Mouse (Mus musculus) embryonic facial prominence, embryonic 14.5 days (tissue): ENCODE data around the gene Gm10037. TPM values are rescaled to one million over a fixed set of nuclear protein-coding genes. Genes with fewer than 3 reads are reported as not detected.
"Not testable (repeated sequence)": the region's sequence is repeated elsewhere in the genome, so short reads cannot be mapped to it uniquely, and the experiment has no call there.

Experiments
- ATAC-seq: fragments of 200-750 bp; cut with Nextera tagmentation; 2 replicates; pipeline ENCODE4 v1.8.0; 2017; ENCODE audit warnings: low read depth, moderate number of reproducible peaks, moderate TSS enrichment
- DNase-seq: peaks from one replicate; pipeline ENCODE4 v3.0.0-alpha.2; 2015; ENCODE audit warnings: low spot score
- H3K27ac ChIP-seq: fragments of 300-500 bp; sonication (generic); replicated peaks from 2 replicates; pipeline ENCODE4 v1.5.1; 2014; ENCODE audit warnings: low read depth, mild to moderate bottlenecking, low read length, moderate library complexity
- H3K27me3 ChIP-seq: fragments of 300-500 bp; sonication (generic); replicated peaks from 2 replicates; pipeline ENCODE4 v1.6.1; 2014; ENCODE audit warnings: low read length; ENCODE audit not compliant: control insufficient read depth, insufficient read depth
- H3K36me3 ChIP-seq: fragments of 300-500 bp; sonication (generic); 2 replicates; pipeline ENCODE4 v1.6.1; 2014; ENCODE audit warnings: low read length, mixed read lengths; ENCODE audit not compliant: control insufficient read depth, insufficient read depth
- H3K4me1 ChIP-seq: fragments of 300-500 bp; sonication (generic); 2 replicates; pipeline ENCODE4 v1.6.1; 2014; ENCODE audit warnings: antibody characterized with exemption, low read length; ENCODE audit not compliant: control insufficient read depth, insufficient read depth
- H3K4me2 ChIP-seq: fragments of 300-500 bp; sonication (generic); 2 replicates; pipeline ENCODE4 v1.6.1; 2014; ENCODE audit warnings: low read depth, mild to moderate bottlenecking, low read length, moderate library complexity, mixed read lengths
- H3K4me3 ChIP-seq: fragments of 300-500 bp; sonication (generic); 2 replicates; pipeline ENCODE4 v1.5.1; 2014; ENCODE audit warnings: low read depth, mild to moderate bottlenecking, low read length
- H3K9ac ChIP-seq: fragments of 300-500 bp; sonication (generic); 2 replicates; pipeline ENCODE4 v1.6.1; 2014; ENCODE audit warnings: low read depth, mild to moderate bottlenecking, low read length, moderate library complexity, mixed read lengths
- H3K9me3 ChIP-seq: fragments of 300-500 bp; sonication (generic); 2 replicates; pipeline ENCODE4 v1.6.1; 2016; ENCODE audit warnings: low read length; ENCODE audit not compliant: control insufficient read depth
- WGBS: fragments of 180-500 bp; shearing (Covaris S2); extraction: QIAGEN DNeasy Blood & Tissue Kit; methylation state at CpG from one replicate; pipeline ENCODE4 v1.1.7; 2014; 5-methylcytosine and 5-hydroxymethylcytosine counted together
- polyA plus RNA-seq: library from polyadenylated mRNA; unstranded; fragments of >200 nt; fragmentation: Nextera tagmentation; extraction: Ambion mirVana; gene quantifications from 2 replicates; pipeline ENCODE4 v1.2.1, GENCODE M21; 2014

Gene Gm10037
- polyA plus RNA-seq = 2.3 and 3.2 TPM in 2 replicates

DNA sequence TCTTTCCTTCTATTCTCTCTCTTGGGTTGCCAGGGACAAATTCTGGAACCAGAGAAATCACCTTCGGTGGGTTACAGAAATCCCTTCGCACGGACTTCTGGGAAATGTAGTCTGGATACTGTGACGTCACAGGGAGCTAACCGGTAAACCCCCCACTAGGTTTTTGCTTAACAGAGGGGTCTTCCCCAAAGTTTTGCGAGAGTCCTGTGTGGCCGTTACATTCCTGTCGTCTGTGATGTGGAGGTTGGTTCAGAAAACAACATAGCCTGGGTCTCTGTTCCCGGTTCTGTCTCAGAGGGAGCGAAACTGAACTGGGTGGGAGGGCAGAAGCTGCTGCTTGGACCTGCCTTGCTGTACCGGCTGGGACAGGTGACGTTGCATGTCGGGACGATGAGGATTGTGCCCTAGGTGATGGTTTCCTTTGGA, at the start of gene Gm10037:
Gm10037 (plus strand) TSS at position 196 of the 426 bp plus-strand sequence.
- Histone ChIP-seq H3K9me3 (peaks cover 13% of the 10 kb centered on the region; the same call in 1 of the 2 replicates), H3K27me3 (no peaks in the 10 kb centered on the region), H3K36me3 (peaks cover 13% of the 10 kb centered on the region), H3K27ac (no peak within 1 kb of the TSS; the same call in 1 of the 2 replicates), H3K4me1 (no peaks in the 10 kb centered on the region), H3K4me3 (peak within 1 kb of the TSS; percentile 55), H3K9ac (peak within 1 kb of the TSS; percentile 68), H3K4me2 (peak within 1 kb of the TSS; percentile 71)
- ATAC-seq = peak; percentile 79
- DNase-seq = peak; percentile 90
- WGBS = 3% methylated on average over 13 of the region's 14 CpGs

DNA sequence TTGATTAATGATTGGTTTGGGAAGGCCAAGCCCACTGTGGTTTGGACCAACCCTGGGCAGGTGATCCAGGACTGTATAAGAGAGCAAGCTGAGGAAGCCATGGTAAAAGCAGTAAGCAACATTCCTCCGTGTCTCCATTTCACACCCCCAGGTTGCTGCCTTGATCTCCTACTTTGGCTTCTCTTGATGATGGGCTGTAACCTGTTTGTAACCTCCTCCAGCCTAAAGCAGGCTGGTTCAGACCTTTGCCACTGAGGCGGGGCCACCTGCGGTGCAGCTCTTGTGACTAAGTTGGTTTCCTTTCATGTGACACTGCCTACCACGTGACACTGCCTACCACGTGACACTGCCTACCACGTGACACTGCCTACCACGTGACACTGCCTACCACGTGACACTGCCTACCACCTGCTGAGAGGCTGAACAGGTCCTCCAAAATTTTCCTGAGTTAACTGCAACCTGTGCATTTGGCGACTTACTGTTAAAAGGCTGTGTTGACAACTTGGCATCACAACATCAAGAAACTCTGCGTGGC, 38.9 kb upstream of the Gm10037 start:
- no peaks in the 10 kb centered on the region for H3K4me1 ChIP-seq
- 90% methylated on average over 10 of the region's 10 CpGs for WGBS
- no peak for ATAC-seq

DNA sequence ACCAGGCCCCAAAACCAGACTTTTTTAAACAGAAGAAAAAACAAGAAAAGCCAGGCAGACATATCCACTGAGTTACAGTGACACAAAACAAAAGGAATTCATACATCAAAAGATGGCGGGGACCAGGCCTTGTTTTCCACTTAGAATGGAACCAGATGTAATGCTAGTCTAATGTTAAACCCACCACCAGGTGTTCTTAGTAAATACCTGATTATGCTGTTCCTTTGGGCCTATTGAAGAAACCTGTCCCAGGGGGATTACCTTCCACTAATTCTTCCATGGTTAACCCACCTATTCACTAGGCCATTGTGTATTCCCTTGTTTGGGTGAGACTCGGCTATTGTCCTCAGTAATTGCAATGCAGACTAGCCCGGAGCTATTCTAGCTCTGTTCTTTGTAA, 32.3 kb upstream of the Gm10037 start:
- H3K36me3 ChIP-seq = no peaks in the 10 kb centered on the region
- H3K27ac ChIP-seq = no peak overlapping the region
- H3K4me1 ChIP-seq = no peaks in the 10 kb centered on the region
- H3K4me2 ChIP-seq = no peak overlapping the region
- no peaks in the 10 kb centered on the region for H3K27me3 ChIP-seq
- DNase-seq (peak; percentile 16), ATAC-seq (peak; percentile 60; the same call in 1 of the 2 replicates)
- no peak overlapping the region for H3K4me3 ChIP-seq
- H3K9me3 ChIP-seq = no peaks in the 10 kb centered on the region
- 75% methylated on average over 3 of the region's 3 CpGs for WGBS
- no peak overlapping the region for H3K9ac ChIP-seq

More for the DNA sequence above, 38.9 kb upstream of the Gm10037 start:
- no peak overlapping the region for H3K4me2 ChIP-seq
- no peak overlapping the region for H3K9ac ChIP-seq
- H3K9me3 ChIP-seq = peaks cover 7% of the 10 kb centered on the region; the same call in 1 of the 2 replicates
- no peak for DNase-seq
- H3K27ac ChIP-seq = no peak overlapping the region
- no peak overlapping the region for H3K4me3 ChIP-seq
- no peaks in the 10 kb centered on the region for H3K27me3 ChIP-seq
- 0 out of 2 replicates have a peak, but pooled peaks cover 5% of the 10 kb centered on the region for H3K36me3 ChIP-seq

DNA sequence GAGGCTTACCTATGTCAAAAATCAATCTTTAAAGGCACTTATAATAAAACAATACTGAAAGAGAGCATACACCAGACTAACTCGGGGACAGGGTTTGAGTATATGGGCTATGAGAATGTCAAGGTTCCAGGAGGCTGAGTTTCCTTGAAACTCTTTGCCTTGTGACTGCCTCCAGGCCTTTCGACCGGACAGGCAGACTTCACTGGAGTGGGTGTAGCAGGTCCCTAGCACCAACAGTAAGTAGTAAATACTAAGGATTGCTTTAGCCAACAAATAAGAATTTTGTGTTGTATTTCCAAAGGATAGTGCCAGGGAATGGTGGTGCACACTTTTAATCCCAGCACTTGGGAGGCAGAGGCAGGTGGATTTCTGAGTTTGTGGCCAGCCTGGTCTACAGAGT, 31.8 kb upstream of the Gm10037 start:
- not testable (repeated sequence) for H3K4me3 ChIP-seq, ATAC-seq

DNA sequence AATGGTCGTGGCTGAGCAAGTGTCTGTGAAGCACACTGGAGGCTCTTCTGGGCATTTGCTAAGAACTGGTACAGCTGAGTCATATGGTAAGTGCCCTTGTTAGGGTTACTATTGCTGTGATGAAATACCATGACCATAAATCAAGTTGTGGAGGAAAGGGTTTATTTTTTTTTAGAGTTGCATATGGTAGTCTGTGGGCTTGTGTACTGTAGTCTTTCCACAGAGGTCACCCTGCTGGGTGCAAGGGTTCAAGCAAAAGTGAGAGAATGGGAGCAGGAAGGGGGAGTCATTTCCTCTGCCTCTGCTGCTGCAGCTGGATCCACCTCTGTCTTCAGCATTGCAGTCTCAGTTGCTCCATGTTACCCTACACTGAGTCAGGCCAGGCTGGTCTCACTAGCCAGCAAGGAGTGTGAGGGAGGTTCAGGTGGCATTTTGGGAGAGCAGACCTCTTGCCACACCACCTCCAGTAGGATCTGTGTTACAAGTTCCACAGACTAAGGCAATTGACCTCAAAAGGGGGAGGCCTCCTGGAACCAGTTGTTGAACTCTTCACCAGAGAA, 19.2 kb upstream of the Gm10037 start:
- Histone ChIP-seq H3K4me2 (no peak overlapping the region), H3K27ac (no peak overlapping the region), H3K9me3 (0 out of 2 replicates have a peak, but pooled peaks cover 3% of the 10 kb centered on the region), H3K4me1 (no peaks in the 10 kb centered on the region), H3K4me3 (no peak overlapping the region), H3K27me3 (no peaks in the 10 kb centered on the region), H3K36me3 (no peaks in the 10 kb centered on the region; the same call in 1 of the 2 replicates), H3K9ac (no peak overlapping the region)
- ATAC-seq (no peak), DNase-seq (no peak)
- WGBS = 64% methylated on average over 1 of the region's 1 CpGs

More for the DNA sequence above, 31.8 kb upstream of the Gm10037 start:
- not testable (repeated sequence) for H3K9ac ChIP-seq, DNase-seq, H3K4me2 ChIP-seq, H3K27me3 ChIP-seq, H3K27ac ChIP-seq, H3K9me3 ChIP-seq, H3K36me3 ChIP-seq, H3K4me1 ChIP-seq
- WGBS = 81% methylated on average over 3 of the region's 3 CpGs

DNA sequence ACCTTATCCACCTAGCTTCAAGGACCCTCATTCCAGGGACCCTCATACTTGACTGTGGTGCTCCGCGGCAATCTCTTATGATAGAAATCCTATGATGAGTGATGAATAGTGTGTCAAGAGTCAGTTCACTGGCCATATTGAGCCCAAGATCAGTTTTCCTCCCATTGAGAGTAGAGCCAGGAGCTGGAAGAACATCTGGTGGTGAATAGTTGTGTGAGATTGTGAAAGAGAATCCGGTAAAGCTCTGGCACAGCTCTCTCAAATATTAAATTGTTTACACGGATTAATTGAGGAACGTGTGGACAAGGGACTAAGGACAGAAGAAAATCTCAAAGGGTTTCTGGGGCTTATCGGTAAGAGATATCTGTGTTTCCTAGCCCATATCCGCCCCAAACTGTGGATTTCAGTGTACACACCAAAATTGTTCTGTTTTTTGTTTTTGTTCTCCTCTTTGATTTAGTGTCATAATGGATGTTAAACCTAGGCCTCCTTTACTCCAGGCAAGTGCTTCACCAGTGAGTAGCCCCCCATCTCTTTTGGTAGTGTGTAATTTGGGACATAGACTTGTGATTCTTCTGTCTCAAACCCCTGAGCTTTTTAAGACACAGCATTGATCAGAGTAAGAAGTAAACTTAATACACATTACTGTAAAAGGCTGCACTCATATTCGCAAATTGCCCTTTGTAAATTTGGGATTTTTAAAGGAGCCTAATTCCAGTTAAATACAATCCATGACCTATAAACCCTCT, 17.8 kb upstream of the Gm10037 start:
- WGBS = 75% methylated on average over 8 of the region's 8 CpGs
- peak overlapping the region; percentile 70; the same call in 1 of the 2 replicates for H3K9ac ChIP-seq
- 0 out of 2 replicates have a peak overlapping the region, but pooled peaks have one; percentile 91 for H3K27ac ChIP-seq
- no peaks in the 10 kb centered on the region; the same call in 1 of the 2 replicates for H3K36me3 ChIP-seq
- no peaks in the 10 kb centered on the region for H3K27me3 ChIP-seq
- H3K9me3 ChIP-seq = peaks cover 9% of the 10 kb centered on the region
- ATAC-seq (no peak), DNase-seq (no peak)
- peak overlapping the region; percentile 79 for H3K4me3 ChIP-seq
- H3K4me2 ChIP-seq = peak overlapping the region; percentile 76
- H3K4me1 ChIP-seq = no peaks in the 10 kb centered on the region

DNA sequence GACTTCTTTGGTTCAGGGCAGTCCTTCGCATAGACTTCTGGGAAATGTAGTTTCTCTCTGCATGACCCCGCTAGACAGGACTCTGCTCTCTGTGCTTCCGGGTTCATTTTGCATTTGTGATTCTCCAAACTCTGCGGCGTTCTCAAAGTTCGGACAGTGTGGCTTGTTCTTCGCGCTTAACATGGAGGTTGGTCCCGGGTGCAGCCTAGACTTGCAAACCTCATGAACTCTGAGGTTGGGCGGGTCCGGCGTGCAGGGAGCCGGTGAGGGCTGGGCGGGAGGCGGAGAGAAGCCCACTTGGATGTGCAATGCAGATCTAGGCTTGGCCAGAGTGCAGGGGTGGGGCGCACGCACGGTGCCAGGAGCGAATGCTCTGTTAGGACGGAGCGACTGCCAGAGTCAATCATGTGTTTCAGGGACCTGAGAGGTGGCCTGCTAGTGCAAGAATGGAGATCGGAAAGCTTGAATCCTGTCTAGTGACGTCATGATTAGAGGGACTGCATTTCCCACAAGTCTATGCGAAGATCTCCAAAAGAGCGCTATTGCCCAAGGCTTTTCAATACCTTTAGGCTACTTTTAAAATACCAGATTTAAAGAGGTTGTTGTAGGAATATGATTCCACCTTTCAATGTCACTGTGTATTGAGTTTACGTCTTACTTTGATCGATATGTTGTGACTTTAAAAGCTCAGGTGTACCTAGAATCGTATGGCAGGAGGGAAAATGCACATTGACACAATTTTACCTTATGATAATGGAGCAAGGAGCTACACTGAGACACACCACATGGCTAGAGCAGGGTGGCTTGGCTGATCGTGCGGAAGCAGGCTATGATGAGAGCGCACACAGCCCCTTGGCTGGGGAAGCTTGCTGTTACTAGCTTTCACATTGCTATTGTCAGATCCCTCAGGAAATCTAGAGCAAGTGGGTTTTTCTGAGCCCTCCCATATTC, 16.9 kb upstream of the Gm10037 start, which contains the start of gene Zfp273:
Zfp273 (plus strand) TSS at position 31 of the 951 bp plus-strand sequence.
- Histone ChIP-seq H3K4me1 (no peaks in the 10 kb centered on the region), H3K36me3 (peaks cover 6% of the 10 kb centered on the region; the same call in 1 of the 2 replicates), H3K27ac (peak within 1 kb of the TSS; percentile 91), H3K4me2 (peak within 1 kb of the TSS; percentile 76), H3K9me3 (peaks cover 17% of the 10 kb centered on the region), H3K9ac (peak within 1 kb of the TSS; percentile 70), H3K27me3 (no peaks in the 10 kb centered on the region), H3K4me3 (peak within 1 kb of the TSS; percentile 79)
- DNase-seq (peak; percentile 93), ATAC-seq (peak; percentile 96)
- 4% methylated on average over 31 of the region's 31 CpGs for WGBS

DNA sequence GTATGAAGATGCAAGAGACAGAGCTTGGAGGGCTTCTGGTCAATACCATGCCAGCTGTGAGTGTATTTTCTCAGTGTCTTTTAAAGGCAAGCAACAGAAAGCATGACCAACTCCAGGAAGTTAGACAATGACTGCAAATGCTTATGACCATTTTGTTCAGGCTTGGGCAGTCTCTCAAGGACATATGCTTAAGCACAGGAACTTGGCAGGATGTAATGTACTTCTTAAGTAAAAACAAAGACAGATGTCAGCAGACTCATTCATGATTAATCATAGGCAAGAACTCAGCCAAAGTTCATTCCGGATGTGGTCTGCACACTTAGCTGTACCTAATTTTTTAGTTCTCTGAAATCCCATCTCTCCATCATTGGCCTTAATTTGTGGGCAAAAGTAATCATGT, 12.3 kb upstream of the Gm10037 start:
- H3K9ac ChIP-seq = no peak overlapping the region
- WGBS = 61% methylated on average over 1 of the region's 1 CpGs
- H3K4me3 ChIP-seq = no peak overlapping the region
- ATAC-seq (no peak), DNase-seq (peak; percentile 10)
- no peak overlapping the region for H3K4me2 ChIP-seq
- peaks cover 26% of the 10 kb centered on the region; the same call in 1 of the 2 replicates for H3K36me3 ChIP-seq
- no peaks in the 10 kb centered on the region for H3K4me1 ChIP-seq
- no peaks in the 10 kb centered on the region for H3K27me3 ChIP-seq
- peaks cover 36% of the 10 kb centered on the region for H3K9me3 ChIP-seq
- H3K27ac ChIP-seq = no peak overlapping the region
